ENCODE assay signal across 30 mouse cellular contexts in genomic region chr1:175619814-175620431, GRCm38 (mm10). TPM values are rescaled to one million over a fixed set of nuclear protein-coding genes. Genes with fewer than 3 reads are reported as not detected.
DNase-seq lines count a peak whose midpoint lies in the region; ATAC-seq and TF ChIP-seq lines count a peak whose summit lies in the region.
"Had no signal": no experiment of that assay in that cellular context is flagged by ENCODE, and none has a peak within 500 bp of the region (broad histone marks: within the 10 kb centered on the region; RNA-seq: fewer than 3 reads in every experiment).

TSS of gene Kmo (plus strand) at chr1:175620381.

- no peak for ATAC-seq in megakaryocyte, adult 5-6 weeks (ENCODE audit: poor library complexity, severe bottlenecking)
- ATAC-seq: forebrain, embryonic 16.5 days; intestine, postnatal 0 days; lung, postnatal 0 days; midbrain, embryonic 13.5 days had no signal

- no peak within 1 kb of the TSS for H3K4me3 ChIP-seq in kidney, adult 2 months (ENCODE audit: insufficient read depth, low read depth, low read length)
- H3K4me3 ChIP-seq in testis, adult 2 months (ENCODE audit: control insufficient read depth, low read depth, low read length) = peak within 1 kb of the TSS; percentile 27
- H3K4me3 ChIP-seq: erythroblast, embryonic 14.5 days; heart, adult 2 months; heart, embryonic 12.5 days; layer of hippocampus, adult 2 months; limb, embryonic 13.5 days; midbrain, embryonic 13.5 days; neural tube, embryonic 15.5 days had no signal

- no peak within 1 kb of the TSS for H3K27ac ChIP-seq in kidney, adult 2 months (ENCODE audit: insufficient read depth, low read depth, low read length)
- H3K27ac ChIP-seq in testis, adult 2 months (ENCODE audit: control insufficient read depth, insufficient read depth, low read depth, low read length) = no peak within 1 kb of the TSS
- H3K27ac ChIP-seq: heart, adult 2 months; hindbrain, embryonic 14.5 days; layer of hippocampus, adult 2 months; limb, embryonic 13.5 days; midbrain, embryonic 13.5 days; neural tube, embryonic 15.5 days had no signal

- no peak for TF ChIP-seq CTCF in kidney, adult 2 months (conservative IDR thresholded peaks at IDR 0.05; ENCODE audit: insufficient read depth, insufficient read length, low read depth, low read length)
- TF ChIP-seq CTCF in testis, adult 2 months (IDR thresholded peaks at IDR 0.05; ENCODE audit: control insufficient read depth, insufficient read depth, insufficient replicate concordance, low read depth, low read length) = no peak

- H3K27me3 ChIP-seq in kidney, adult 2 months (replicated peaks; ENCODE audit: control insufficient read depth, insufficient read depth, low read length) = no peaks in the 10 kb centered on the region
- H3K27me3 ChIP-seq in testis, adult 2 months (ENCODE audit: control insufficient read depth, insufficient read depth, low read length) = no peaks in the 10 kb centered on the region
- H3K27me3 ChIP-seq: heart, embryonic 12.5 days; limb, embryonic 13.5 days; midbrain, embryonic 13.5 days; neural tube, embryonic 15.5 days had no signal

- no peak for TF ChIP-seq POLR2A in kidney, adult 2 months (IDR thresholded peaks at IDR 0.05; ENCODE audit: low read depth, low read length)
- no peak for TF ChIP-seq POLR2A in testis, adult 2 months (IDR thresholded peaks at IDR 0.05; ENCODE audit: control insufficient read depth, low read depth, low read length)

- peaks cover 16% of the 10 kb centered on the region for H3K4me1 ChIP-seq in kidney, adult 2 months (ENCODE audit: control insufficient read depth, insufficient read depth, low read length)
- H3K4me1 ChIP-seq in testis, adult 2 months (ENCODE audit: control insufficient read depth, insufficient read depth, low read length) = no peaks in the 10 kb centered on the region

- WGBS in kidney, adult 2 months = 78% methylated on average over 13 of the region's 13 CpGs

- peaks cover 2% of the 10 kb centered on the region for H3K36me3 ChIP-seq in kidney, adult 2 months (ENCODE audit: control insufficient read depth, insufficient read depth, low read length)
- H3K36me3 ChIP-seq in testis, adult 2 months (ENCODE audit: control insufficient read depth, insufficient read depth, low read length) = no peaks in the 10 kb centered on the region

- no peak for DNase-seq in kidney, adult 2 months
- DNase-seq in kidney, postnatal 4 days = no peak
- no peak for DNase-seq in testis, postnatal 14 days (ENCODE audit: low spot score)
- no peak for DNase-seq in cerebellum, adult 11-12 months
- no peak for DNase-seq in urinary bladder, adult 18-20 months (ENCODE audit: low spot score in 2 of 2)
- DNase-seq: adrenal gland, postnatal 10 days; B cell, adult 2 months; cerebellum, postnatal 14 days; gastrocnemius, postnatal 25 days; heart, adult 2 months; kidney, postnatal 14 days; lung, adult 18-20 months; lung, postnatal 4 days; right cerebral cortex, postnatal 25 days; thymus, postnatal 14 days had no signal

RNA-seq across cellular contexts. Expression of gene Kmo, which starts in this region (rescaled TPM):
- polyA plus RNA-seq in kidney, adult 2 months (2012; rRNA removed) = 42.4 and 49.6 TPM in 2 replicates
- 0.72 and 1.0 TPM in 2 replicates for polyA plus RNA-seq in testis, adult 2 months (2012; rRNA removed)
- total RNA-seq in megakaryocyte, adult 5-6 weeks (2015) = 15.3 and 15.9 TPM in 2 replicates
- total RNA-seq in megakaryocyte, adult 5-6 weeks (2017) = 27.6 and 34.5 TPM in 2 replicates
- total RNA-seq: ES-E14; layer of hippocampus, postnatal 25 days had no signal
- polyA plus RNA-seq: erythroblast, embryonic 14.5 days; forebrain, embryonic 16.5 days; kidney, embryonic 14.5 days had no signal

Comparison
In these comparisons a context has a peak if more than half of its experiments do, and no peak if none do; other contexts are left out.
1. RNA of gene Kmo (polyA plus RNA-seq): 42.4 to 49.6 TPM in kidney, adult 2 months; 0.72 to 1.0 TPM in testis, adult 2 months; every median in the first group is over 10 times any median in the second.